Mouse (Mus musculus) embryonic facial prominence, embryonic 10.5 days (tissue): ENCODE data around the gene Rpl29. TPM values are rescaled to one million over a fixed set of nuclear protein-coding genes. Genes with fewer than 3 reads are reported as not detected.

Experiments
- DNase-seq: peaks from one replicate; pipeline ENCODE4 v3.0.0-alpha.2; 2017; ENCODE audit warnings: low spot score
- H3K27ac ChIP-seq: fragments of 300-500 bp; sonication (generic); replicated peaks from 2 replicates; pipeline ENCODE4 v1.5.1; 2016; ENCODE audit warnings: mild to moderate bottlenecking
- H3K27me3 ChIP-seq: fragments of 300-500 bp; sonication (generic); replicated peaks from 2 replicates; pipeline ENCODE4 v1.6.1; 2016; ENCODE audit warnings: low read depth, mild to moderate bottlenecking; ENCODE audit not compliant: poor library complexity, severe bottlenecking
- H3K36me3 ChIP-seq: fragments of 300-500 bp; sonication (generic); replicated peaks from 2 replicates; pipeline ENCODE4 v1.6.1; 2016; ENCODE audit warnings: mild to moderate bottlenecking, moderate library complexity
- H3K4me1 ChIP-seq: fragments of 300-500 bp; sonication (generic); 2 replicates; pipeline ENCODE4 v1.6.1; 2016
- H3K4me3 ChIP-seq: fragments of 300-500 bp; sonication (generic); 2 replicates; pipeline ENCODE4 v1.5.1; 2016; ENCODE audit warnings: mild to moderate bottlenecking, moderate library complexity
- H3K9me3 ChIP-seq: fragments of 300-500 bp; sonication (generic); 2 replicates; pipeline ENCODE4 v1.6.1; 2016; ENCODE audit warnings: mild to moderate bottlenecking
- WGBS: fragments of 180-500 bp; shearing (Covaris S2); methylation state at CpG from one replicate; pipeline ENCODE4 v1.1.7; 2016; 5-methylcytosine and 5-hydroxymethylcytosine counted together
- polyA plus RNA-seq: library from polyadenylated mRNA; unstranded; fragments of >200 nt; fragmentation: Nextera tagmentation; extraction: Ambion mirVana; gene quantifications from 2 replicates; pipeline ENCODE4 v1.2.1, GENCODE M21; 2016

Gene Rpl29
- polyA plus RNA-seq, 1 experiment from 2014 or later, result 1,047 TPM

- DNase-seq, result no peak
- peaks cover 4% of the 10 kb centered on the region; the same call in 1 of the 2 replicates for H3K9me3 ChIP-seq
- WGBS, result 60% methylated on average over 8 of the region's 8 CpGs
- H3K4me3 ChIP-seq, result no peak overlapping the region
- no peaks in the 10 kb centered on the region for H3K36me3 ChIP-seq
- peak overlapping the region; percentile 48; the same call in 1 of the 2 replicates for H3K27ac ChIP-seq
- peaks cover 70% of the 10 kb centered on the region for H3K4me1 ChIP-seq
- no peaks in the 10 kb centered on the region for H3K27me3 ChIP-seq
These were observed 22.7 kb upstream of the Rpl29 start for GRCm38 (mm10) chr9:106406443-106407078.

DNA sequence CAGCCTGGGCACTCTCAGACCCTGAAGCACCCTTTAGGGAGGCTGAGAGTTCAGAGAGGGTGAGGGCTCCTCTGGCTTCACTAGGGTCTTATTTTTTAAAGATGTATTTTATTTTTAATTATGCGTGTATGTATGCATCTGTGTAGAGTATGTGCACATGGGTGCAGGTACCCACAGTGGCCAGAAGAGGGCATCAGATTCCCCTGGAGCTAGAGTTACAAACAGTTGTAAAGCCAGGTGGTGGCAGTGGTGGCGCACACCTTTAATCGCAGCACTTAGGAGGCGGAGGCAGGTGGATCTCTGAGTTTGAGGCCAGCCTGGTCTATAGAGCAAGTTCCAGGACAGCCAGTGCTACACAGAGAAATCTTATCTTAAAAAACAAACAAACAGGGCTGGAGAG is 20.2 kb upstream of the Rpl29 start:
- peaks cover 63% of the 10 kb centered on the region for H3K4me1 ChIP-seq
- WGBS, result 97% methylated on average over 4 of the region's 4 CpGs

GRCm38 (mm10) chr9:106410086-106410650 is 19.1 kb upstream of the Rpl29 start:
- Histone ChIP-seq H3K27ac (peak overlapping the region; percentile 48; the same call in 1 of the 2 replicates), H3K4me3 (no peak overlapping the region), H3K4me1 (peaks cover 58% of the 10 kb centered on the region), H3K27me3 (no peaks in the 10 kb centered on the region), H3K36me3 (no peaks in the 10 kb centered on the region), H3K9me3 (peaks cover 4% of the 10 kb centered on the region; the same call in 1 of the 2 replicates)
- no peak for DNase-seq
- WGBS, result 73% methylated on average over 2 of the region's 2 CpGs

More for the DNA sequence above, 20.2 kb upstream of the Rpl29 start:
- Histone ChIP-seq H3K4me3 (no peak overlapping the region), H3K36me3 (no peaks in the 10 kb centered on the region), H3K9me3 (peaks cover 4% of the 10 kb centered on the region; the same call in 1 of the 2 replicates), H3K27ac (no peak overlapping the region), H3K27me3 (no peaks in the 10 kb centered on the region)
- DNase-seq, result no peak

DNA sequence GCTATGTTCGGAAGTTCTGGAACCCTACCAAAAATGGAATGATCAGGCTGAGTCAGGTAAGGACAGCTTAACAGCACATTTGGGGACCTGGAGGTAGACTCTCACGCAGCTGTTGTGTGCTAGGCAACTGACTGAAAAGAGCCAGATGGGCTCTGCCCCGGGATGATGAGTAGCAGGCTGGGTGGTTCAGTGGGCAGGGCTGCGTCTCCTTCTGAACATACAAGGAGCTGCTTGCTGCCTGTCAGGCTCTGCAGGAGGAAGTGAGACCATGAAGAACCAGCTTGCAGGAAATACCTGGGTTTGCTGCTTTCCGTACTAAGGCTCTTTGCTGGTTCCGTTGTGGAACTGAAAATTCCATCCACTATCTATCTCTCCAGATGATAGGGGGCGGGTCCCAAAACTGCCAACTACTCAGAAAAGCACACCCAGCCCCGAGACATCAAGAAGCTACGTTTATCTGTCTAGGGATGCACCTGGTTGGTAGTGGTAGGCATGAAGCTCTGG is 18.1 kb upstream of the Rpl29 start:
- no peak for DNase-seq
- H3K27ac ChIP-seq, result no peak overlapping the region
- WGBS, result 83% methylated on average over 9 of the region's 9 CpGs

DNA sequence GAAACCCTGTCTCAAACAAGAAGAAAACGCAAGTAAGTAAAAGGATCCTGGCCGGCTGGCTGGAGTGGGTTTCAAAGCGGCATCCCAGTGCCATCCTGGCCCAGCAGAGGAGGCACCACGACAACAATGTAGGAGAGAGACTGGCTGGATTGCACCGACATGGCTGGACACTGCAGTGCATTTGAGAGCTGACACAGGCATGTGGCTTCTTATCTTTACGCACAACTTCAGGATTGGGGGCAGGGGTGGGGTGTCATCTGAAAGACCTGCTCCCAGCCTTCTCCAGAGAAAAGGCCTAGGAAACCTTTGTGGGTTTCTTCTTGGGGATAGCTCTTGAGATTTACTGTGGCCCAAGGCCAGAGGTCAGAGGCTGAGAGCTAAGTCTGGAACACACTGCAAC is 17.5 kb upstream of the Rpl29 start:
- 80% methylated on average over 6 of the region's 6 CpGs for WGBS
- Histone ChIP-seq H3K4me3 (no peak overlapping the region), H3K27me3 (no peaks in the 10 kb centered on the region), H3K27ac (no peak overlapping the region; the same call in 1 of the 2 replicates), H3K36me3 (no peaks in the 10 kb centered on the region), H3K9me3 (peaks cover 4% of the 10 kb centered on the region; the same call in 1 of the 2 replicates), H3K4me1 (peaks cover 43% of the 10 kb centered on the region)
- no peak for DNase-seq

More for the DNA sequence above, 18.1 kb upstream of the Rpl29 start:
- H3K27me3 ChIP-seq, result no peaks in the 10 kb centered on the region
- H3K36me3 ChIP-seq, result no peaks in the 10 kb centered on the region
- peaks cover 4% of the 10 kb centered on the region; the same call in 1 of the 2 replicates for H3K9me3 ChIP-seq
- no peak overlapping the region for H3K4me3 ChIP-seq
- peaks cover 49% of the 10 kb centered on the region for H3K4me1 ChIP-seq

DNA sequence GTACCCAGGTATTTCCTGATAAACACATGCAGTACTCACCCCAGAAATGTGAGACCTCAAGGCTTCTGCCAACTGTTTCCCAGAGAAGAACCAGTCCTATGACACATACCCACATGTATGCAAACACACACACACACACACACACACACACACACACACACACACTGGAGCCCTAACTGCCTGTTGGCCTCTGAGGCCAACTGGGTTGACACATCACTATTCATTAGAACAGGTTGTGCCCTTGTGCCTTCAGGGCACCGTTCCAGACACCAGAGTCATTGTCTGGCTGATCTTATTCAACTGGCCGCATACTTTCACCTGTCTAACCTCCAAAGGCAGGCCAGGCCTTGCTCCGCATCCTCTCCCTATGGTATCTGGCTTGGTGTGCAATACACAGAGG is 17.0 kb upstream of the Rpl29 start:
- H3K4me1 ChIP-seq, result peaks cover 38% of the 10 kb centered on the region
- H3K27me3 ChIP-seq, result no peaks in the 10 kb centered on the region; the same call in 1 of the 2 replicates
- 64% methylated on average over 3 of the region's 3 CpGs for whole genome bisulfite sequencing
- no peaks in the 10 kb centered on the region for H3K36me3 ChIP-seq
- peaks cover 4% of the 10 kb centered on the region; the same call in 1 of the 2 replicates for H3K9me3 ChIP-seq
- no peak overlapping the region for H3K4me3 ChIP-seq
- no peak overlapping the region; the same call in 1 of the 2 replicates for H3K27ac ChIP-seq
- DNase-seq, result no peak

GRCm38 (mm10) chr9:106413606-106414005 is 15.6 kb upstream of the Rpl29 start:
- Histone ChIP-seq H3K9me3 (peaks cover 4% of the 10 kb centered on the region; the same call in 1 of the 2 replicates), H3K27me3 (peaks cover 4% of the 10 kb centered on the region), H3K4me1 (peaks cover 45% of the 10 kb centered on the region), H3K27ac (no peak overlapping the region), H3K36me3 (no peaks in the 10 kb centered on the region), H3K4me3 (no peak overlapping the region)
- DNase-seq, result no peak
- WGBS, result 87% methylated on average over 5 of the region's 5 CpGs

DNA sequence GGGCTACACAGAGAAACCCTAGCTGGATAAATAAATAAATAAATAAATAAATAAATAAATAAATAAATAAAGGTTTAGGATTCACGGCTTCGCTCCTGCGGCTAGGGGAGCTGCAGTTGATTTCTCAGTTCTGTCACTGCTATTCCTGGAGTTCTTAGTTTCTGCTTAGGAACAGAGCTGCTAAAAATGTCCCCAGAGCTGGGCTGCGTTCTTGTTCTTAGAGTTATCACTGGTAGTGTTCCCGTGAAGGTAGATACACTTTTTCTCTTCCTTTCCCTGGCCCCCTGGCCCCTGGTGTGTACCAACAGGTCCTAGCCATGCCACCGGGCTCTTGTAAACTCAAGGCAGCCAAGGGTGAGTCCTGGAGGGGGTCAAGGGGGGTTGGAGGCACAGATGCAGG is 12.4 kb upstream of the Rpl29 start:
- DNase-seq, result no peak
- H3K4me1 ChIP-seq, result peaks cover 54% of the 10 kb centered on the region
- no peaks in the 10 kb centered on the region for H3K36me3 ChIP-seq
- 0 out of 2 replicates have a peak overlapping the region, but pooled peaks have one; percentile 49 for H3K27ac ChIP-seq
- H3K27me3 ChIP-seq, result peaks cover 13% of the 10 kb centered on the region
- 86% methylated on average over 6 of the region's 6 CpGs for WGBS
- no peak overlapping the region for H3K4me3 ChIP-seq
- no peaks in the 10 kb centered on the region for H3K9me3 ChIP-seq

DNA sequence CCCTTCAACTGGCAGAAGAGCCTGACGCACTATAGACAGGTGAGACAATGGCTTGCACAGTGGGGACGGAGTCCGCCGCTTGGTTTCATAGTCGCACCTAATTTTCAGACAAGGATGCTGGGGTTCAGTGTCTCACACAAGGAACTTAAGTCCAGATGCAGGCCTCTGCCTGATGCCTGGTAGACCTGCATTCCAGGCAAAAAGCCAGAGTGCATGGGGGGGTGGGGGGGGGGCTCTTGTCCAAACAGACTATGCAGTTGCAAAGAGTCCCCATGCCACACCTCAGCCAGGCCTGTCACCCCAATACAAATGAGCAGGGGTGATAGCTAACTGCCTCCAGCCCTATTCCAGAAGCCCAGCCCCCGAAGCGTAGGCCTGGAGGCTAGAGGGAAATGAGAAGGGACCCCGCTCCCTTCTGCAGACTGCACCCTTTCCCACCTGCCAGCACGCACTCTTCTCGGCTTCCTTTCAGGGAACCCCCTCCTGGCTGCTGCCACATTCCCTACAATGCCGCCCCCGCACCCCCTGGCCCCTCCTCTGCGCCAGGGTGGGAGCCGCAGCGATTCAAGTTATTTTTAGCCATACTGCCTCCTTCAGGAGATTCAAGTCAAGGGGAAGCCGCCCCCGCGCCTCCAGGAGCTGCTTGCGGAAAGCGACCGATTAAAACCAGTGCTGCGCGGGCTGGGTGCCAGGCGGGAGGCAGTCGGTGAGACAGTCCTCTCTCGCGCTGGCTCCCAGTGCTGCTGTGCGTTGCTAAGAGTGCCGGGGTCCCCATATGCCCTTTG is 11.2 kb upstream of the Rpl29 start:
- H3K4me3 ChIP-seq, result peak overlapping the region; percentile 51
- H3K4me1 ChIP-seq, result peaks cover 48% of the 10 kb centered on the region
- H3K27me3 ChIP-seq, result peaks cover 13% of the 10 kb centered on the region
- peak overlapping the region; percentile 84 for H3K27ac ChIP-seq
- DNase-seq, result peak; percentile 81
- WGBS, result 17% methylated on average over 29 of the region's 29 CpGs
- no peaks in the 10 kb centered on the region for H3K36me3 ChIP-seq
- no peaks in the 10 kb centered on the region for H3K9me3 ChIP-seq

DNA sequence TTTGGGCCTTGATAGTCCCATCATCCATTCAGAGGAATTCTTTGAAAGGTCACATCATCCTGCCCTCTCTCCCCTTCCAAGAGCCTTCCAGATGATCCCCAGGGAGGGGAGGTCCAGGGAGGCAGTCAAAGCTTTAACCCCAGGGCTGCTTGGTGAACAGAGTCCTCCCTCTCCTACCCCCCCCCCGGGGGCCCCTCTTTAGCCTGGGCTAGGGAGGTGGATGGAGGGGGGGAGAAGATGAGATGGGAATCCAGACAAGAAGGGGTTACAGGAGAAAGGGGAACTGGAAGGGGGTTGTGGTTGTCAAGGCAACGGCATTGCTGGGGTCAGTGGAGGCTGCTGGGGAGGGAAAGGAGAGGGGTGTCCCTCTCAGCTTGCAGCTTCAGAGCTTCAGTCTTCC is 8.6 kb upstream of the Rpl29 start:
- Histone ChIP-seq H3K4me1 (peaks cover 53% of the 10 kb centered on the region), H3K36me3 (no peaks in the 10 kb centered on the region), H3K27me3 (peaks cover 13% of the 10 kb centered on the region), H3K4me3 (peak overlapping the region; percentile 35), H3K27ac (peak overlapping the region; percentile 75), H3K9me3 (no peaks in the 10 kb centered on the region)
- peak; percentile 83 for DNase-seq
- WGBS, result 0% methylated on average over 2 of the region's 2 CpGs

DNA sequence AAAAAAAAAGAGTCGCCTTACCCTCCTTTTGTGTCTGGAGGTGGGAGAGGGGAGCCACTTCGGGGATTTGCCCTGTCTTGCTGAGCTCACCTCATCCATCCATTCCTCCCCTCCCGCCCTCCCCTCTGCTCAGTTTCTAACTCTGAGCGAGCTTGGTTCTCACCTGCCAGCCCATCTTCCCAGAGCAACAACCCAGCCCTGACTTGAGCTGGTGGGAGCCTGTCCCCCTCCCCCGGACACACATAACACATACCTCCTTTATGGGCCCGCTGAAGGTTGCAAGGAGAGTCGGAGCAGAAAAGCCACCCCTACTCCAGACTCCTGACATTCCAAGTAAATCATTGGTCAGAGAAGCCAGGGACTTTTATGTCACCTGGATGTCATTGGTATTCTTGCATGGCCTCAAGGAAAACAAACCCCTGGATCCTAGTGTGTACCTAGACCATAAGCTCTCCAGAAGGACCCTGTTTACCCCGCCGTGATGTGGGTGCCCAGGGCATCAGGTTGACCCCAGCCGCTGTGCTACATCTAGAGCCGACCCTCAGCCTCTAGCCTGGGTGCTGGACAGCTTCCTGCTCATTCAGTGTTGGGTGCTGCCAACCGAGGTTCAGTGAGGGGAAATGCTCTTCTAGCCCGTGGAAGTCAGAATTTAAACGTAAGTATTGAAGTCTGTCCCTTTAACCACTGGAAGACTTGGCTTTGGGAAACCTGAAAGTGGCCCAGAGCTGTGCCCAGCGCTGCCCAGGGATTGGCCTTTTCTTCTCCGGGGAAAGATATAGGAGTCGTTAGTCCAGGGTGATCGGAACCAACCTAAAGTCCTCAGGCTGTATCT is 8.0 kb upstream of the Rpl29 start:
- peak overlapping the region; percentile 75 for H3K27ac ChIP-seq
- DNase-seq, result no peak
- peaks cover 13% of the 10 kb centered on the region for H3K27me3 ChIP-seq
- peaks cover 53% of the 10 kb centered on the region for H3K4me1 ChIP-seq
- H3K9me3 ChIP-seq, result no peaks in the 10 kb centered on the region
- WGBS, result 5% methylated on average over 18 of the region's 18 CpGs
- H3K36me3 ChIP-seq, result no peaks in the 10 kb centered on the region
- peak overlapping the region; percentile 35 for H3K4me3 ChIP-seq

DNA sequence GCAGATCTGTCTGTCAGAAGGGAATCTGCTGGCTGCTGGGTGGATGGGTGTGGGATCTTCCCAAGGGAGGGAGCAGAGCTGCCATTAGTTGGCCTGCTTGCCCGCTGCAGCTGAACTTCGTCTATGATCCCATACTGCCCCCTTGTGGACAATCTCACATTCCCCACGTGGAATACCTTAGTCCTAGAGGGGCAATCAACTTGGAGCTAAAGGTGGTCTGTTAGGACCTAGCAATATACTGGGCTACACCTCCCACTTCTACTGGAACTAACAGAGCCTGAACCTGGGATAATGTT is 7.4 kb upstream of the Rpl29 start:
- Histone ChIP-seq H3K36me3 (no peaks in the 10 kb centered on the region), H3K27me3 (peaks cover 13% of the 10 kb centered on the region), H3K27ac (peak overlapping the region; percentile 75; the same call in 1 of the 2 replicates), H3K4me1 (peaks cover 53% of the 10 kb centered on the region), H3K9me3 (no peaks in the 10 kb centered on the region), H3K4me3 (peak overlapping the region; percentile 35)
- 0% methylated on average over 3 of the region's 3 CpGs for WGBS
- peak; percentile 89 for DNase-seq
